Mouse (Mus musculus): ENCODE measurements at regions not wholly inside any gene's neighbourhood (a gene's known extent, or its start where the extent isn't known, plus 50 kb on each side); places are given as distances from the start of the nearest gene placed in this dataset.

GRCm38 (mm10) chr10:21724351-21724750 lies 131.4 kb downstream of the 1700020N01Rik start:
- DNase-seq (ENCODE audit: low spot score in 2 of 2) = no peak

DNA sequence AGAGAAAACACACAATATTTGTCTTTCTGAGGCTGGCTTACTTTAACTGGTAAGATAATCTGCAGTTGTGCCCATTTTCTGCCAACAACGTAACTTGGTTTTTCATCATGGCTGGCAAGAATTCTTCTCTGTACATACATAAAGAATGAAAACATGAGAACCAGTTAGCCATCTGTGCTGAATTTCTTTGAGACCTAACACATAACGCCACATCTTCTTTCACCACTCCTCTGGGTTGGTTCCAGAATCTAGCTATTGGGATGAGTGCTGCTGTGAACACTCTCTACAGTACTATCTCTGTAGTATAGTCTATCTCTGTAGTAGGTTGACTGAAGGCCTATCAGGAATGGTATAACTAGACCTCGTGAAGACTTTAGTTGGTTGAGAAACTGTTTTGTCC lies 132.1 kb downstream of the 1700020N01Rik start:
- no peak for DNase-seq (ENCODE audit: low spot score in 2 of 2)

GRCm38 (mm10) chr10:21740256-21740655 lies 141.7 kb upstream of the Sgk1 start:
- DNase-seq (ENCODE audit: low spot score in 2 of 2) = no peak

DNA sequence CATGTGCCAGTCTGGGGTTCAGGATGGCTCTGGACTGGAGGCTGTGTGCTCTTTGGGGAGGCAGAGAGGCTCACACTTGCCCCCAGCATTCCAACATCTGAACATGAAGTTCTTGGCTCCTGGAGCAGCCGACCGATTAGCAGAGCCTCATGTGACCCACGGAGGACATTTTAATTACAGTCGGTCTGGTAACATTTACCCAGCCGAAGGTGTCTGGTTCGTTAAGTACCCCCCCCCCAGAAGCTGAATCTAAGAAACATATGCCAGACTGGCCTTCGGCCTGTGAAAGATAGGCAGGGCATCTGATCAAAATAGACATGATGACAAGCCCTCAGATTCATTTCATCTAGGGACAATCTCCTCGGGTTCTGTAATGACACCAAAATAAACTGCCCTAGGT lies 140.4 kb upstream of the Sgk1 start:
- no peak for DNase-seq (ENCODE audit: low spot score in 2 of 2)

- no peak for DNase-seq (ENCODE audit: low spot score in 2 of 2)
These were observed 139.8 kb upstream of the Sgk1 start for GRCm38 (mm10) chr10:21741976-21742745.

DNA sequence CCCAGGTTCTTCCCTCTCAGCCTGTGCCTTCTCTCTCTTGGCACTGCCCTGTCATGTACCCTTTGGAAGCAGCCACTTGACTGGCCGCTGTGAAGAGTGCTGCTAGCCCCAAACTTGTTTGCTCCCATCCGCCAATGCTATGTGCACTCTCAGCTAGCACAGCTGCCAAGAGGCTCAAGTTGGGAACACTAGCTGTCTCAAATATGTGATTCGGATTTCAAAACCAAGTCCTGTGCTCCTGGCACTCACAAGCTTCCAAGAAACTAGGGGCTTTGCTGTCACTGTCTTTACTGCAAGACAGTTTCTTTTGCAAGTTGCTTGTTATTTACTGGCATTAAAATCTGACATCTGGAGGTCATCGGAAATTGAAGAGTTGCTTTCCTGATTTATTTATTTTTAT lies 138.6 kb upstream of the Sgk1 start:
- DNase-seq (ENCODE audit: low spot score in 2 of 2) = no peak

DNA sequence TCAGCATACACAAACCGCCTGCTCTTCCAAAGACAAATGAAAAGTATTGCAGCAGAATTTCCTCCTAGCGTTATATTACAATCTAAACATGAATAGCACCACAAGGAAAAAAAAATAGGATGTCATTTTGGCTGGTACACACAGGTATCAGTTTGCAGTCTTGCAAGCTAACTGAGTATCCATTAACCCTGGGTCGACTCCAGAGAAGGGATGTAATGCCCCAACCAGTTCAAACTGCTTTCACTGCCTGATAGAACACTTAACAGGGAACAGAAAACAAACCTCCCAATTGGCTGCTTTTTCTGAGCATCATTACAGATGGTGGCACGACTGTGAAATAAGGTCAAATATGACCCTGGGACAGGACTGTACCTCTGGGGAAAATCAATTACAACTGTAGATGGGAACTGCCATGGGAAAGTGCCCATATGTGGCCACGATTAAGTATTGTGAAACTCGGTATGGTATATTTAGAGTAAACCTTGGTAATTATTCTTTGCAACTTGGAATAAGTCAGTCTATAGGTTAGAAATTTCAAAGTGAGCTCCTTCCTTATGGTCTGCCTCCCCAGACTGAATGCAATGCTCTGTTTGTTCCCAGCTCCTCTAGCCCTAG lies 137.5 kb upstream of the Sgk1 start:
- DNase-seq (ENCODE audit: low spot score in 2 of 2) = no peak

DNA sequence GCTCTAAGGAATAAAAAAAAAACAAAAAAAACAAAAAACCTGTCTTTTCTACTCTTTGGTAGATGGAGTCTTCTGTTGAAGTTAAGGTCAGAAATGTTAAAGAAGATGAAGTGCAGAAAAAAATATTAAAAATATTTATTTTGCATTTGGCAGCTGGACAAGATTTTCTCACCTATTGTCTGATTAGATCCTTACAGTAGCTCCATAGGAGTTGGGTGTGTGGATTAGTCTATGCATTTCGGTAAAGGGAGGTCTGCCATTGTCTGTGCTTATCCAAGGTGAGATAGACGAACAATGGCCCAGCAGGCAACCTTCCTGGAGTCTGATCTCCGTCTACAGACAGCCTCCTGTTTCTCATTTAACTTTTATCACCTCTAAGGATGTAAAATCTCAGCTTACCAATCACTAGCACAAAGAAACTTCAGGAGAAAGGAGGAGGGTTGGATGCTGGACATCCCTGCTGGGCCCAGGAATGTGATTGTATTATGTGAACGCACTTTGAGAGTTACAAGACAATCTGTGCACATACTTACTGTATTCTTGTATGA lies 136.0 kb upstream of the Sgk1 start:
- DNase-seq (ENCODE audit: low spot score in 2 of 2) = no peak

GRCm38 (mm10) chr10:21746713-21747112 lies 135.3 kb upstream of the Sgk1 start:
- DNase-seq (ENCODE audit: low spot score in 2 of 2) = no peak

- no peak for DNase-seq (ENCODE audit: low spot score in 2 of 2)
These were observed 130.7 kb upstream of the Sgk1 start for GRCm38 (mm10) chr10:21751326-21751725.

DNA sequence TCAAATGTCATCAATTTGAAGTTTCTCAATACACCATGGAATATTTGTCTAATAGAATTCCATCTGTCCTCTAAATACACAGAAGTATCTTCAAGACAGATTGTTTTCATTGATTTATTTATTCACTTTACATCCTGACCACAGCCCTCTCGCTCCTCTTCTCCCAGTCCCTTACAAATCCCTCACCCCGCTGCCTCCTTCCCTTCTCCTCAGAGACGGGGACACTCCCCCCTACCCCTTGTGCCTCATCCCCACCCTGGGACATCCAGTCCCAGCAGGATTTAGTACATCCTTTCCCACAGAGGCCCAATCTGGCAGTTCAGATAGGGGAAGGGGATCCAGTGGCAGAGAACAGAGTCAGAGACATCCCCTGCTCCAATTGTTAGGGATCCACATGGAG lies 129.6 kb upstream of the Sgk1 start:
- no peak for DNase-seq (ENCODE audit: low spot score in 2 of 2)

DNA sequence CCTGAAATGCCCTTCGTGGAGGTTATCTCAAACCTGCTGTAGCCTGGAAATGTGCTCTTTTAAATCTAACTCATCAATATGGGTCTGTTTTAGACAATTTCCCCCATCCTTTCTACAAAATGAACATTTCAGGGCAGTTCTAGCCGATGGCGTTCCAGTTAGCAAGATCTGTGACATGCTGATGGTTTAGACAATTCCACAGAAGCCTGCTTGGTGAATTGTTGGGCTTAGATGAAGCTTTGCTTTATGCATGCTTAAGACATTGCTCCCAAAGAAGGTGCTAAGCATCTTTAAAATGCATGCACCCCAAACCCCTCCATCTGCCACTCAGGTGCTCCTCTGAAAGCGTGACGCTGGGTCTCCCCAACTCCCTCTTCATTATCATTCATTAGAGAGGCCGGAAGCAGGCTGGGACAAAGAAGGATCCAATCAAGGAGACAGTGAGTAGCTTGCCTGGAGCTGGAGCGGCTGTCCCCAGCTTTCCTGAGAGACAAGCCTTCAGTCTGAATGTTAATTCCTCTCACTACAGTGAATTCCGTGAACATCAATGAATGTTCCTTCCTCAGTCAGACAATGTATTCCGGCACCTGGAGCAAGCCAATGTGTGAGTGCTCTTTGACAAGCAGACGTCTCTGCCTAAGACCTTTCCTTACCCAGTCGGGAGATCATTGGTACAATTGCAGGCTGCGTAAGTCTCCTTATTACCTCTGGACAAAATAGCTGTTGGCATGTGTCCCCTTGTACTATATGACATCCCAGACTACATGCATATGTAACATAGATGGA lies 127.0 kb upstream of the Sgk1 start:
- DNase-seq (ENCODE audit: low spot score in 2 of 2) = no peak

DNA sequence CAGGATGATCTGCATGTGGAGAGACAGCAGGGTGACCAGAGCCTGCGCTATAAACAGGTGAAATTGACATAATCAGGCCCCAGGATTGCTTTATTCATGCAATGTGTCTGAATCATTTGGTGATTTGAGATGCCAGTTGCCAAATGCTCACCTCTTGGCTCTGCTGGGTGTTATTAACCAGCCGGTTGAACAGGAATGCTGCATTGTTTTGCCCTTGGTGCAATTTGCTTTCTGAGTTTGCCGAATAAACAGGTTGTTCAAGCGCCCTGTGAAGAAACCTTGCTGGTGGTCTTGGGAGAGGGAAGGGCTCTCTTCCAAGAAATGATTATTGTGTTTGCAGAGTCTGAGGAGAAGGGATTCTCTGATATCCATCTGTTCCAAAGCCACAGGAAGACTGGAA lies 126.3 kb upstream of the Sgk1 start:
- no peak for DNase-seq (ENCODE audit: low spot score in 2 of 2)

GRCm38 (mm10) chr10:21756811-21757210 lies 125.2 kb upstream of the Sgk1 start:
- DNase-seq (ENCODE audit: low spot score in 2 of 2) = no peak

GRCm38 (mm10) chr10:21758122-21758521 lies 123.9 kb upstream of the Sgk1 start:
- DNase-seq (ENCODE audit: low spot score in 2 of 2) = no peak

GRCm38 (mm10) chr10:21762516-21762915 lies 119.5 kb upstream of the Sgk1 start:
- DNase-seq (ENCODE audit: low spot score in 2 of 2) = no peak

DNA sequence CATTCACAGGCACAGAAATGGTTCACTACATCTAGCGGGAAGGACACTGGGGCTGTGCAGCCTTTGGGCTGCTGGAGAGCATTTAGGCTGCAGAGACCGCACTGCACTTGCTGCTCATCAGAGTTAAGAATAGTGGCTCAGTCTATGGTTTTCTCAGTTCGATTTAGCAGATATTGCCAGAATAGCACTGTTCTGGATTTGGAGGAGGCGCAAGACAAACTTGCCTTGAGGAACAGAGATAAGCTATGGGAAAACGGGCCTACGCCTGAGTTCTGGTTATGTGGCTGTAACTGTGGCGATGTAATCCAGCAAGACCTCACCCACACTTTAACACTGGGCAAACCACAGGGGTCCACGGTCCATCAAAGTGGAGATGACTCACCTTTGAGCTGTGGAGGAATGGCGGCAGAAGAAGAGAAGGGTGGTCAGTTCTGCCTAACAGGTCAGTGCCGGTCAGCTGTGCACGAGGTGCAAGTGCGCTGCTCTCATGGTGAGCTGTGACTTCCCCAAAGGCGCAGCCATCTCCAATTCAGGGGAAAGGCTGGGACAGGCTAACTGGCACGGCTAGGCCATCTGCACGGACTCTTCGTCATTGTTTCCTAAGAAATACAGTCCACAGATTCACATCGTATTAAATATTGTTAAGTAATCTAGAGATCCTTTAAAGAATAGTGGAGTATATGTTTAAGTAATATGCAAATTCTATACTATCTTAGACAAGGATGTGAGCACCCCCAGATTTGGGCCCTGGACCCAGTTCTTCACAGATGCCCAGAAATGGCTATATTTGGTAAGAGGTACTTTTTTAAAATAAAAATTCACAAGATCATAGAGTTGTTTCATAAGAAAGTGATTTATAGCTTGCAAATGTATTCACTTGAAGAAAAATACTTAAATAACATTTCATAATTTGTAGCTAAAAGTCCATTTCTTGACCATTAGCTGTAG lies 118.7 kb upstream of the Sgk1 start:
- no peak for DNase-seq (ENCODE audit: low spot score in 2 of 2)

- DNase-seq (ENCODE audit: low spot score in 2 of 2) = no peak
These were observed 117.9 kb upstream of the Sgk1 start for GRCm38 (mm10) chr10:21764090-21764489.

- no peak for DNase-seq (ENCODE audit: low spot score in 2 of 2)
These were observed 117.1 kb upstream of the Sgk1 start for GRCm38 (mm10) chr10:21764891-21765290.

- no peak for DNase-seq (ENCODE audit: low spot score in 2 of 2)
These were observed 108.4 kb upstream of the Sgk1 start for GRCm38 (mm10) chr10:21773548-21773947.

GRCm38 (mm10) chr10:21775441-21775840 lies 106.5 kb upstream of the Sgk1 start:
- DNase-seq (ENCODE audit: low spot score in 2 of 2) = no peak

All from adrenal gland, postnatal 4 days (tissue).